In genomic region chr2:143978444-143979147, GRCm38 (mm10) we compare ENCODE assay signal across 15 mouse cellular contexts. TPM values are rescaled to one million over a fixed set of nuclear protein-coding genes. Genes with fewer than 3 reads are reported as not detected.
DNase-seq lines count a peak whose midpoint lies in the region; ATAC-seq and TF ChIP-seq lines count a peak whose summit lies in the region.
"Had no signal": no experiment of that assay in that cellular context is flagged by ENCODE, and none has a peak within 500 bp of the region (broad histone marks: within the 10 kb centered on the region; RNA-seq: fewer than 3 reads in every experiment).

No protein-coding gene starts in this region.

- WGBS in heart, postnatal 0 days, result 89% methylated on average over 8 of the region's 8 CpGs
- 66% methylated on average over 8 of the region's 8 CpGs for WGBS in liver, embryonic 16.5 days (ENCODE audit: insufficient replicate concordance)
- 90% methylated on average over 8 of the region's 8 CpGs for WGBS in liver, embryonic 11.5 days
- 89% methylated on average over 8 of the region's 8 CpGs for WGBS in cerebellum, adult 2 months

- no peaks in the 10 kb centered on the region for H3K9me3 ChIP-seq in heart, postnatal 0 days (replicated peaks; ENCODE audit: control insufficient read depth, low read length)
- H3K9me3 ChIP-seq in liver, embryonic 16.5 days (replicated peaks; ENCODE audit: control insufficient read depth, low read length), result no peaks in the 10 kb centered on the region
- no peaks in the 10 kb centered on the region for H3K9me3 ChIP-seq in liver, embryonic 11.5 days (ENCODE audit: control insufficient read depth, low read length)
- H3K9me3 ChIP-seq: limb, embryonic 12.5 days had no signal

- H3K27me3 ChIP-seq in heart, postnatal 0 days (ENCODE audit: control insufficient read depth, insufficient read depth, low read length), result no peaks in the 10 kb centered on the region
- H3K27me3 ChIP-seq in liver, embryonic 16.5 days (ENCODE audit: control insufficient read depth, insufficient read depth, low read depth, low read length), result no peaks in the 10 kb centered on the region
- no peaks in the 10 kb centered on the region for H3K27me3 ChIP-seq in liver, embryonic 11.5 days (replicated peaks; ENCODE audit: control insufficient read depth, insufficient read depth, low read length)
- H3K27me3 ChIP-seq in cerebellum, adult 2 months (ENCODE audit: control insufficient read depth, insufficient read depth, low read length), result no peaks in the 10 kb centered on the region
- H3K27me3 ChIP-seq: limb, embryonic 12.5 days had no signal

- H3K9ac ChIP-seq in heart, postnatal 0 days (replicated peaks; ENCODE audit: low read depth, low read length), result no peak overlapping the region
- no peak overlapping the region for H3K9ac ChIP-seq in liver, embryonic 16.5 days (ENCODE audit: low read depth, low read length)
- H3K9ac ChIP-seq in liver, embryonic 11.5 days (ENCODE audit: low read depth, low read length), result no peak overlapping the region
- H3K9ac ChIP-seq: limb, embryonic 12.5 days had no signal

- no peak for DNase-seq in heart, postnatal 0 days (ENCODE audit: low spot score)
- no peak for DNase-seq in heart, postnatal 4 days
- DNase-seq in liver, embryonic 11.5 days (ENCODE audit: low spot score), result no peak
- peak; percentile 28 for DNase-seq in brain, adult 2 months (ENCODE audit: low read depth, low spot score)
- DNase-seq in cerebellum, adult 2 months, result no peak
- DNase-seq in spleen, adult 18-20 months, result no peak
- DNase-seq: adrenal gland, postnatal 10 days; heart, postnatal 10 days; retina, postnatal 1 day had no signal

- TF ChIP-seq POLR2A in cerebellum, adult 2 months (IDR thresholded peaks at IDR 0.05; ENCODE audit: borderline replicate concordance, insufficient read depth, low read length), result no peak

- H3K36me3 ChIP-seq in heart, postnatal 0 days (replicated peaks; ENCODE audit: control insufficient read depth, insufficient read depth, low read length), result peaks cover 30% of the 10 kb centered on the region
- H3K36me3 ChIP-seq in liver, embryonic 16.5 days (ENCODE audit: control insufficient read depth, insufficient read depth), result peaks cover 4% of the 10 kb centered on the region; the same call in 1 of the 2 replicates
- peaks cover 16% of the 10 kb centered on the region; the same call in 1 of the 2 replicates for H3K36me3 ChIP-seq in liver, embryonic 11.5 days (ENCODE audit: control insufficient read depth, insufficient read depth, low read length)

- H3K4me3 ChIP-seq in heart, postnatal 0 days (ENCODE audit: low read depth, low read length), result no peak overlapping the region
- H3K4me3 ChIP-seq in liver, embryonic 16.5 days (ENCODE audit: low read depth, low read length), result no peak overlapping the region
- H3K4me3 ChIP-seq in liver, embryonic 11.5 days (ENCODE audit: low read depth, low read length), result no peak overlapping the region
- no peak overlapping the region for H3K4me3 ChIP-seq in cerebellum, adult 2 months (replicated peaks; ENCODE audit: insufficient read depth, low read depth, low read length)
- H3K4me3 ChIP-seq: limb, embryonic 12.5 days had no signal

- ATAC-seq in heart, postnatal 0 days (ENCODE audit: insufficient read depth, low read depth), result no peak
- no peak for ATAC-seq in liver, embryonic 16.5 days (ENCODE audit: low read depth)
- ATAC-seq in liver, embryonic 11.5 days (replicated peaks; ENCODE audit: low FRiP score), result no peak
- ATAC-seq in megakaryocyte, adult 5-6 weeks (ENCODE audit: poor library complexity, severe bottlenecking), result peak; percentile 79

- no peak for TF ChIP-seq EP300 in heart, postnatal 0 days (IDR thresholded peaks at IDR 0.05; ENCODE audit: low read depth)

- peak; percentile 29 for TF ChIP-seq CTCF in heart, postnatal 0 days (IDR thresholded peaks at IDR 0.05; ENCODE audit: low read depth)
- TF ChIP-seq CTCF in cerebellum, adult 2 months (IDR thresholded peaks at IDR 0.05; ENCODE audit: borderline replicate concordance, insufficient read depth, low read depth, low read length), result no peak

- no peaks in the 10 kb centered on the region for H3K4me1 ChIP-seq in heart, postnatal 0 days (ENCODE audit: control insufficient read depth, insufficient read depth)
- H3K4me1 ChIP-seq in liver, embryonic 16.5 days (ENCODE audit: control insufficient read depth, low read depth, low read length), result peaks cover 34% of the 10 kb centered on the region
- peaks cover 20% of the 10 kb centered on the region for H3K4me1 ChIP-seq in liver, embryonic 11.5 days (replicated peaks; ENCODE audit: control insufficient read depth, insufficient read depth, low read length)
- peaks cover 4% of the 10 kb centered on the region for H3K4me1 ChIP-seq in cerebellum, adult 2 months (ENCODE audit: control insufficient read depth, insufficient read depth, low read length)
- H3K4me1 ChIP-seq: limb, embryonic 12.5 days had no signal

- H3K4me2 ChIP-seq in heart, postnatal 0 days (ENCODE audit: low read depth, low read length), result no peak overlapping the region
- no peak overlapping the region for H3K4me2 ChIP-seq in liver, embryonic 16.5 days (ENCODE audit: low read depth, low read length)
- H3K4me2 ChIP-seq in liver, embryonic 11.5 days, result no peak overlapping the region
- H3K4me2 ChIP-seq: limb, embryonic 12.5 days had no signal

- H3K27ac ChIP-seq in heart, postnatal 0 days (ENCODE audit: low read depth), result no peak overlapping the region
- H3K27ac ChIP-seq in liver, embryonic 16.5 days (ENCODE audit: low read length), result 0 out of 2 replicates have a peak overlapping the region, but pooled peaks have one; percentile 9
- H3K27ac ChIP-seq in liver, embryonic 11.5 days (ENCODE audit: low read depth, low read length), result no peak overlapping the region
- H3K27ac ChIP-seq in cerebellum, adult 2 months (ENCODE audit: insufficient read depth, low read length), result no peak overlapping the region
- H3K27ac ChIP-seq: limb, embryonic 12.5 days had no signal

RNA-seq across cellular contexts. Expression of gene Rrbp1, which starts 32.5 kb away (rescaled TPM):
- 29.5 and 53.0 TPM in 2 replicates for total RNA-seq in heart, postnatal 0 days (2014; rRNA removed; ENCODE audit: low replicate concordance)
- polyA plus RNA-seq in heart, postnatal 0 days (2015; fragmentation: Nextera tagmentation; extraction: Ambion mirVana), result 47.5 and 49.3 TPM in 2 replicates
- 100 to 1,000 TPM; 181 to 182 TPM for total RNA-seq in heart, postnatal 4 days (2021)
- polyA plus RNA-seq in liver, embryonic 16.5 days (2015; fragmentation: Nextera tagmentation; extraction: Ambion mirVana), result 64.0 and 78.6 TPM in 2 replicates
- 63.6 and 89.6 TPM in 2 replicates for polyA plus RNA-seq in liver, embryonic 11.5 days (2014; fragmentation: Nextera tagmentation; extraction: Ambion mirVana)
- 173 and 196 TPM in 2 replicates for total RNA-seq in megakaryocyte, adult 5-6 weeks (2015)
- 215 and 251 TPM in 2 replicates for total RNA-seq in megakaryocyte, adult 5-6 weeks (2017)
- polyA plus RNA-seq in cerebellum, adult 2 months (2012; rRNA removed), result 65.7 and 76.7 TPM in 2 replicates

RNA-seq across cellular contexts. Expression of gene Banf2, which starts 54.3 kb away (rescaled TPM):
- total RNA-seq in heart, postnatal 0 days (2014; rRNA removed; ENCODE audit: low replicate concordance), result not detected in 2 replicates
- not detected in 2 replicates for polyA plus RNA-seq in heart, postnatal 0 days (2015; fragmentation: Nextera tagmentation; extraction: Ambion mirVana)
- total RNA-seq in heart, postnatal 4 days (2021), result not detected
- not detected in 2 replicates for polyA plus RNA-seq in liver, embryonic 16.5 days (2015; fragmentation: Nextera tagmentation; extraction: Ambion mirVana)
- not detected in 2 replicates for polyA plus RNA-seq in liver, embryonic 11.5 days (2014; fragmentation: Nextera tagmentation; extraction: Ambion mirVana)
- total RNA-seq in megakaryocyte, adult 5-6 weeks (2015), result not detected in 2 replicates
- total RNA-seq in megakaryocyte, adult 5-6 weeks (2017), result not detected in 2 replicates
- not detected in 2 replicates for polyA plus RNA-seq in cerebellum, adult 2 months (2012; rRNA removed)
- total RNA-seq: adrenal gland, postnatal 10 days; gastrocnemius, adult 8-10 months; heart, postnatal 10 days; layer of hippocampus, adult 8-10 months had no signal
- polyA plus RNA-seq: limb, embryonic 12.5 days; neural tube, embryonic 11.5 days had no signal
